Comparison of ENCODE assay signal across 8 mouse cellular contexts in the genomic region with DNA sequence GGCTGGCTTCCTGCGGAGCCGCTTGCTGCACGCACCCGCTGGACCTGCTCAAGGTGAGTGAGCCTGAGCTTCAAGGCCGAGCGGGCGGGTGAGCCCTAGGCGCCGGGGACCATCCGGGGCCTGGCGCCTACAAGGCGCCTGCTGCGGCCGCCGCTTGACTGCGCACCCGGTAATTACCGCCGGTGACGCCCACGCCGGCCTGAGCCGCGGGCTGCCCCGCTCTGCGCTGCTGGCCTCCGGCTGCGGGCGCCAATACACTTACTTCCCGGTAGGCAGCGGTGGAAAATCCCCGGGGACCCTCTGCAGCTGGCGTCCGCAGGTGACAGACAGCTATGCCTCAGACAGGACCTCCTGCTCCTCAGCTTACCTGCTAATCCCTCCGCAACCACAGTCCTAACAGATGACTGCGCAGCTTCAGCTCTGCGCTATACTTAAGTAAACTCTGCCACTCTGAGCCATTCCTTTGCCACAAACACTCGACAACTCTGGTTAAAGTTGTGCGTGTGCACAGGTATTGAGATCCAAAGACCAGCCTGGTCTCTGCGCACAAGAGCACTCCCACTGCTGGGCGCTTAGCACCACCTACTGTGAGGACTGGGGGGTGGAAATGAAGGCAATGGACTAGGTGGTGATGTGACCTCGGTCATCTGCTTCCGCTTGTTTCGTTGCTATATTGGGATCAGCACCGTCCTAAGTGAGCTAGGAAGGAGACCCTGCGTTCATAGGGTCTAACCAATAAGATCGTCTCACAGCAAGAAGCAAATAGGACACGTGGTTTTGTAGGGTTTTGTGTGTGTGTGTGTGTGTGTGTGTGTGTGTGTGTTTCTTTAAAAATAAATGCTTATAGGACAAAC. TPM values are rescaled to one million over a fixed set of nuclear protein-coding genes. Genes with fewer than 3 reads are reported as not detected.
DNase-seq lines count a peak whose midpoint lies in the region; ATAC-seq and TF ChIP-seq lines count a peak whose summit lies in the region.

No protein-coding gene starts in this region.

- peak; percentile 44 for ATAC-seq in lung, postnatal 0 days

- peak overlapping the region; percentile 86 for H3K4me3 ChIP-seq in brown adipose tissue, adult 24 weeks (ENCODE audit: insufficient read depth, low read depth, low read length)
- H3K4me3 ChIP-seq in heart, adult 2 months, result peak overlapping the region; percentile 97
- peak overlapping the region; percentile 87 for H3K4me3 ChIP-seq in kidney, adult 2 months (ENCODE audit: insufficient read depth, low read depth, low read length)
- H3K4me3 ChIP-seq in lung, postnatal 0 days (ENCODE audit: low read depth, low read length), result peak overlapping the region; percentile 76

- no peaks in the 10 kb centered on the region for H3K79me2 ChIP-seq in heart, adult 2 months (replicated peaks; ENCODE audit: control insufficient read depth, insufficient read depth, low read length)

- H3K4me1 ChIP-seq in brown adipose tissue, adult 24 weeks (ENCODE audit: control insufficient read depth, insufficient read depth, insufficient read length, low read length), result peaks cover 8% of the 10 kb centered on the region
- H3K4me1 ChIP-seq in heart, adult 2 months (ENCODE audit: control insufficient read depth, insufficient read depth, low read length), result peaks cover 14% of the 10 kb centered on the region
- H3K4me1 ChIP-seq in kidney, adult 2 months (ENCODE audit: control insufficient read depth, insufficient read depth, low read length), result peaks cover 21% of the 10 kb centered on the region
- peaks cover 9% of the 10 kb centered on the region for H3K4me1 ChIP-seq in lung, postnatal 0 days (ENCODE audit: insufficient read depth, low read depth, low read length)

- TF ChIP-seq POLR2A in heart, adult 2 months (IDR thresholded peaks at IDR 0.05; ENCODE audit: insufficient read depth, low read depth, low read length), result peak; percentile 33; the same call in 1 of the 2 replicates
- TF ChIP-seq POLR2A in kidney, adult 2 months (IDR thresholded peaks at IDR 0.05; ENCODE audit: low read depth, low read length), result no peak

- peak overlapping the region; percentile 98 for H3K4me2 ChIP-seq in lung, postnatal 0 days (replicated peaks; ENCODE audit: low read depth, low read length)

- intact Hi-C loops in heart, adult 2 months (cut with DNase I), result loop anchor here (5.0 kb wide), 1 partner anchor 285 kb away; no protein-coding TSS in a partner anchor

- peak overlapping the region; percentile 89 for H3K9ac ChIP-seq in heart, adult 2 months (ENCODE audit: low read depth, low read length)
- peak overlapping the region; percentile 57 for H3K9ac ChIP-seq in lung, postnatal 0 days (replicated peaks; ENCODE audit: low read depth)

- no peaks in the 10 kb centered on the region for H3K9me3 ChIP-seq in lung, postnatal 0 days (ENCODE audit: low read length)

- 0 out of 2 replicates have a peak, but pooled peaks have one; percentile 36 for TF ChIP-seq EP300 in heart, adult 2 months (IDR thresholded peaks at IDR 0.05; ENCODE audit: insufficient read depth, low read depth, low read length)
- TF ChIP-seq EP300 in lung, postnatal 0 days (IDR thresholded peaks at IDR 0.05), result no peak

- H3K36me3 ChIP-seq in heart, adult 2 months (ENCODE audit: control insufficient read depth, insufficient read depth, low read length), result no peaks in the 10 kb centered on the region
- peaks cover 4% of the 10 kb centered on the region; the same call in 1 of the 2 replicates for H3K36me3 ChIP-seq in kidney, adult 2 months (ENCODE audit: control insufficient read depth, insufficient read depth, low read length)
- peaks cover 22% of the 10 kb centered on the region for H3K36me3 ChIP-seq in lung, postnatal 0 days (ENCODE audit: insufficient read depth, low read length)

- peak; percentile 48 for TF ChIP-seq CTCF in heart, adult 2 months (IDR thresholded peaks at IDR 0.05)
- TF ChIP-seq CTCF in kidney, adult 2 months (conservative IDR thresholded peaks at IDR 0.05; ENCODE audit: insufficient read depth, insufficient read length, low read depth, low read length), result peak; percentile 55
- TF ChIP-seq CTCF in lung, postnatal 0 days (IDR thresholded peaks at IDR 0.05), result peak; percentile 56

- DNase-seq in ovary, postnatal 36 days (ENCODE audit: low spot score), result peak; percentile 41
- no peak for DNase-seq in ovary, postnatal 14 days (ENCODE audit: low spot score)
- DNase-seq in heart, adult 2 months, result peak; percentile 50 to 57
- DNase-seq in kidney, adult 2 months, result peak; percentile 79
- peak; percentile 70 for DNase-seq in lung, postnatal 0 days (ENCODE audit: low spot score)
- DNase-seq in retina, postnatal 1 day, result peak; percentile 57
- no peak for DNase-seq in left cerebral cortex, adult 11 months (ENCODE audit: low spot score)

- H3K27me3 ChIP-seq in heart, adult 2 months (ENCODE audit: control insufficient read depth, insufficient read depth, low read length), result no peaks in the 10 kb centered on the region
- H3K27me3 ChIP-seq in kidney, adult 2 months (replicated peaks; ENCODE audit: control insufficient read depth, insufficient read depth, low read length), result no peaks in the 10 kb centered on the region
- no peaks in the 10 kb centered on the region for H3K27me3 ChIP-seq in lung, postnatal 0 days (replicated peaks; ENCODE audit: insufficient read depth, low read length)

- WGBS in heart, adult 2 months, result under 1% methylated on average over 48 of the region's 48 CpGs
- under 1% methylated on average over 48 of the region's 48 CpGs for WGBS in kidney, adult 2 months
- WGBS in lung, postnatal 0 days, result 1% methylated on average over 45 of the region's 48 CpGs

- 0 out of 2 replicates have a peak overlapping the region, but pooled peaks have one; percentile 3 for H3K27ac ChIP-seq in brown adipose tissue, adult 24 weeks (replicated peaks; ENCODE audit: low read depth, low read length)
- H3K27ac ChIP-seq in heart, adult 2 months, result peak overlapping the region; percentile 56
- peak overlapping the region; percentile 82 for H3K27ac ChIP-seq in kidney, adult 2 months (ENCODE audit: insufficient read depth, low read depth, low read length)
- H3K27ac ChIP-seq in lung, postnatal 0 days (ENCODE audit: low read length), result peak overlapping the region; percentile 71

RNA-seq across cellular contexts. Expression of a gene that starts 0.6 kb away (rescaled TPM):
- 32.9 and 33.9 TPM in 2 replicates for polyA plus RNA-seq in brown adipose tissue, adult 24 weeks (2012; ENCODE audit: insufficient read depth, insufficient read length, missing spikeins)
- total RNA-seq in heart, adult 2 months (2021), result 10 to 100 TPM; 14.1 to 14.6 TPM
- polyA plus RNA-seq in heart, adult 2 months (2012; rRNA removed), result 32.6 and 40.9 TPM in 2 replicates
- 751 and 939 TPM in 2 replicates for polyA plus RNA-seq in kidney, adult 2 months (2012; rRNA removed)
- 75.4 and 83.4 TPM in 2 replicates for polyA plus RNA-seq in lung, postnatal 0 days (2015; fragmentation: Nextera tagmentation; extraction: Ambion mirVana)

RNA-seq across cellular contexts. Expression of a gene that starts 7.8 kb away (rescaled TPM):
- polyA plus RNA-seq in brown adipose tissue, adult 24 weeks (2012; ENCODE audit: insufficient read depth, insufficient read length, missing spikeins), result 278 and 304 TPM in 2 replicates
- 100 to 1,000 TPM; 207 to 232 TPM for total RNA-seq in heart, adult 2 months (2021)
- polyA plus RNA-seq in heart, adult 2 months (2012; rRNA removed), result 199 and 200 TPM in 2 replicates
- polyA plus RNA-seq in kidney, adult 2 months (2012; rRNA removed), result 282 and 300 TPM in 2 replicates
- 60.6 and 67.7 TPM in 2 replicates for polyA plus RNA-seq in lung, postnatal 0 days (2015; fragmentation: Nextera tagmentation; extraction: Ambion mirVana)

RNA-seq across cellular contexts. Expression of a gene that starts 24.8 kb away (rescaled TPM):
- polyA plus RNA-seq in brown adipose tissue, adult 24 weeks (2012; ENCODE audit: insufficient read depth, insufficient read length, missing spikeins), result 11.4 and 20.4 TPM in 2 replicates
- 10 to 100 TPM in 1 of 2 experiments, 1 to 10 TPM in 1; 9.1 to 10.8 TPM for total RNA-seq in heart, adult 2 months (2021)
- 13.6 and 17.1 TPM in 2 replicates for polyA plus RNA-seq in heart, adult 2 months (2012; rRNA removed)
- polyA plus RNA-seq in kidney, adult 2 months (2012; rRNA removed), result 21.1 and 23.8 TPM in 2 replicates
- polyA plus RNA-seq in lung, postnatal 0 days (2015; fragmentation: Nextera tagmentation; extraction: Ambion mirVana), result 29.8 and 33.4 TPM in 2 replicates

RNA-seq across cellular contexts. Expression of a gene that starts 34.3 kb away (rescaled TPM):
- 5.7 and 8.6 TPM in 2 replicates for polyA plus RNA-seq in brown adipose tissue, adult 24 weeks (2012; ENCODE audit: insufficient read depth, insufficient read length, missing spikeins)
- 1 to 10 TPM; 5.8 to 6.0 TPM for total RNA-seq in heart, adult 2 months (2021)
- polyA plus RNA-seq in heart, adult 2 months (2012; rRNA removed), result 6.7 and 11.7 TPM in 2 replicates
- polyA plus RNA-seq in kidney, adult 2 months (2012; rRNA removed), result 14.8 and 15.1 TPM in 2 replicates
- polyA plus RNA-seq in lung, postnatal 0 days (2015; fragmentation: Nextera tagmentation; extraction: Ambion mirVana), result 16.5 and 21.1 TPM in 2 replicates

RNA-seq across cellular contexts. Expression of a gene that starts 34.4 kb away (rescaled TPM):
- polyA plus RNA-seq in brown adipose tissue, adult 24 weeks (2012; ENCODE audit: insufficient read depth, insufficient read length, missing spikeins), result 58.7 and 70.2 TPM in 2 replicates
- total RNA-seq in heart, adult 2 months (2021), result 10 to 100 TPM; 57.4 to 61.6 TPM
- polyA plus RNA-seq in heart, adult 2 months (2012; rRNA removed), result 52.0 and 59.4 TPM in 2 replicates
- polyA plus RNA-seq in kidney, adult 2 months (2012; rRNA removed), result 48.6 and 49.3 TPM in 2 replicates
- polyA plus RNA-seq in lung, postnatal 0 days (2015; fragmentation: Nextera tagmentation; extraction: Ambion mirVana), result 14.9 and 18.9 TPM in 2 replicates

Comparison
In these comparisons a context has a peak if more than half of its experiments do, and no peak if none do; other contexts are left out.
1. DNase-seq: peak in ovary, postnatal 36 days (single experiment), heart, adult 2 months (2 of 2), kidney, adult 2 months (single experiment), lung, postnatal 0 days (single experiment) and retina, postnatal 1 day (single experiment); none in ovary, postnatal 14 days (single experiment) and left cerebral cortex, adult 11 months (single experiment).
2. H3K27ac ChIP-seq: peak in every context shown above with its lines; median percentile 82 in kidney, adult 2 months; 71 in lung, postnatal 0 days; 56 in heart, adult 2 months; 3 in brown adipose tissue, adult 24 weeks.
3. Peak in every context shown above with its lines, with median percentiles within 50 percentile points of each other: H3K4me3 ChIP-seq and CTCF ChIP-seq.